Mouse (Mus musculus): ENCODE results near the gene Dot1l.

DNA sequence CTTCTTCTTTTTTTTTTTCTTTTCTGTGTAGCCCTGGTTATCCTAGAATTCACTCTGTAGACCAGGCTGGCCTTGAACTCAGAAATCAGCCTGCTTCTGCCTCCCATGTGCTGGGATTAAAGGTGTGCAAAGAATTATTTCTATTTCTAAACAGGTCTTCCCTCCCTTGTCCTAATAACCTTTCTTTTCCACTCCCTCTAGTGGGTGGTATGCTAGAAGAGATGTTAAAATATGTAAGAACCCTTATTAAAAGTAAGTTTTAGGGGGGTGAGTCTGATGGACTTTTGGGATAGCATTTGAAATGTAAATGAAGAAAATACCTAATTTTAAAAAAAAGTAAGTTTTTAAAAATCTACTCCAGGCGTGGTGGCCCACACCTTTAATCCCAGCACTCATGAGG, 68.3 kb downstream of the Dot1l start:
- TF ChIP-seq GATA1 (IDR thresholded peaks at IDR 0.05; ENCODE audit: borderline replicate concordance, low read length) (no peak), CTCF (IDR thresholded peaks at IDR 0.05; ENCODE audit: low read depth, low read length) (no peak), TAL1 (conservative IDR thresholded peaks at IDR 0.05; ENCODE audit: low read depth, low read length) (no peak), POLR2AphosphoS5 (IDR thresholded peaks at IDR 0.05; ENCODE audit: insufficient replicate concordance, low read depth, low read length) (no peak), GATA2 (IDR thresholded peaks at IDR 0.05; ENCODE audit: borderline replicate concordance, low read depth, low read length) (no peak)

Data from G1E (cell line).